Mouse (Mus musculus) embryonic fibroblast, embryonic 13.5 days (primary cell): ENCODE data around the gene Cdc73. TPM values are rescaled to one million over a fixed set of nuclear protein-coding genes. Genes with fewer than 3 reads are reported as not detected.

Experiments
- H3K27ac ChIP-seq: 2 replicates; pipeline ENCODE4 v1.5.1; 2012; ENCODE audit warnings: low read length, control low read depth, inconsistent platforms; ENCODE audit not compliant: insufficient read depth
- H3K4me1 ChIP-seq: 2 replicates; pipeline ENCODE4 v1.6.1; 2011; ENCODE audit warnings: low read length; ENCODE audit not compliant: control insufficient read depth, insufficient read depth
- H3K4me3 ChIP-seq: 2 replicates; pipeline ENCODE4 v1.5.1; 2011; ENCODE audit warnings: mild to moderate bottlenecking, control low read depth, low read length; ENCODE audit not compliant: insufficient read depth
- CTCF ChIP-seq: IDR thresholded peaks from 2 replicates; pipeline ENCODE4 v1.5.1; 2011; ENCODE audit warnings: mild to moderate bottlenecking, control low read depth, low read length, moderate library complexity, borderline replicate concordance; ENCODE audit not compliant: insufficient read depth
- POLR2A ChIP-seq: IDR thresholded peaks from 2 replicates; pipeline ENCODE4 v1.6.1; 2011; ENCODE audit warnings: low read depth, mild to moderate bottlenecking, control low read depth, low read length, moderate library complexity
- polyA plus RNA-seq: library from polyadenylated mRNA; stranded (reverse); fragments of >200 nt; gene quantifications from 2 replicates; pipeline ENCODE4 v1.2.4, GENCODE M21; 2011; ENCODE audit warnings: low read depth; ENCODE audit not compliant: missing spikeins, insufficient read length

The Cdc73 gene
- polyA plus RNA-seq, 1 experiment = 74.3 TPM

- TF ChIP-seq CTCF = no peak
- TF ChIP-seq POLR2A = no peak
- H3K4me3 ChIP-seq = no peak overlapping the region
- H3K27ac ChIP-seq = no peak overlapping the region
- H3K4me1 ChIP-seq = no peaks in the 10 kb centered on the region
Observed at GRCm38 (mm10) chr1:143558235-143558634, 144.5 kb downstream of the Cdc73 start.

- Histone ChIP-seq H3K27ac (no peak overlapping the region), H3K4me3 (no peak overlapping the region), H3K4me1 (no peaks in the 10 kb centered on the region)
- TF ChIP-seq POLR2A (no peak), CTCF (no peak)
Observed at GRCm38 (mm10) chr1:143555533-143555932, 147.2 kb downstream of the Cdc73 start.

GRCm38 (mm10) chr1:143554621-143555020, 148.1 kb downstream of the Cdc73 start:
- no peak overlapping the region for H3K4me3 ChIP-seq
- no peak overlapping the region for H3K27ac ChIP-seq
- no peaks in the 10 kb centered on the region for H3K4me1 ChIP-seq
- TF ChIP-seq POLR2A = no peak
- no peak for TF ChIP-seq CTCF

Other genes starting within 250 kb of the Cdc73 start
- 0.16 TPM in 1 of 2 replicates, not detected in the other for gene B3galt2, start 62.2 kb downstream of the Cdc73 start, polyA plus RNA-seq
- gene Glrx2, start 13.4 kb upstream of the Cdc73 start, polyA plus RNA-seq = 64.8 and 71.2 TPM in 2 replicates
- gene Trove2, start 74.2 kb upstream of the Cdc73 start, polyA plus RNA-seq = 23.2 and 24.7 TPM in 2 replicates
- gene Uchl5, start 74.4 kb upstream of the Cdc73 start, polyA plus RNA-seq = 39.4 and 43.1 TPM in 2 replicates